Mouse (Mus musculus) C2C12 (cell line): ENCODE results near the gene Plod1.

Source experiments
- CTCF ChIP-seq: IDR thresholded peaks from one replicate; pipeline ENCODE4 v1.5.1; 2011; ENCODE audit not compliant: control insufficient read depth, insufficient read depth, insufficient read length
- MAX ChIP-seq: IDR thresholded peaks from one replicate; pipeline ENCODE4 v1.6.1; 2011; ENCODE audit warnings: mild to moderate bottlenecking, control low read depth

- no peak for TF ChIP-seq CTCF
- no peak for TF ChIP-seq MAX
Observed at GRCm38 (mm10) chr4:147928540-147928939, 8.0 kb downstream of the Plod1 start.
